Mouse (Mus musculus) forebrain, postnatal 0 days (tissue): Measurements from ENCODE around the gene Oprd1. TPM values are rescaled to one million over a fixed set of nuclear protein-coding genes. Genes with fewer than 3 reads are reported as not detected.

Experiments used
- ATAC-seq: fragments of 200-750 bp; cut with Nextera tagmentation; 2 replicates; pipeline ENCODE4 v1.8.0; 2017; ENCODE audit warnings: mild to moderate bottlenecking, moderate library complexity
- DNase-seq: peaks from one replicate; pipeline ENCODE4 v3.0.0-alpha.2; 2015
- H3K27ac ChIP-seq: fragments of 300-500 bp; sonication (generic); 2 replicates; pipeline ENCODE4 v1.5.1; 2014; ENCODE audit warnings: low read depth, mild to moderate bottlenecking, antibody characterized with exemption, low read length, moderate library complexity, mixed read lengths
- H3K27me3 ChIP-seq: fragments of 300-500 bp; sonication (generic); 2 replicates; pipeline ENCODE4 v1.6.1; 2014; ENCODE audit warnings: mild to moderate bottlenecking, low read length, mixed read lengths; ENCODE audit not compliant: insufficient read depth
- H3K36me3 ChIP-seq: fragments of 300-500 bp; sonication (generic); 2 replicates; pipeline ENCODE4 v1.6.1; 2014; ENCODE audit warnings: mild to moderate bottlenecking, moderate library complexity; ENCODE audit not compliant: insufficient read depth
- H3K4me1 ChIP-seq: fragments of 300-500 bp; sonication (generic); 2 replicates; pipeline ENCODE4 v1.6.1; 2014; ENCODE audit warnings: antibody characterized with exemption; ENCODE audit not compliant: insufficient read depth
- H3K4me2 ChIP-seq: fragments of 300-500 bp; sonication (generic); 2 replicates; pipeline ENCODE4 v1.6.1; 2014; ENCODE audit warnings: low read depth, mild to moderate bottlenecking, moderate library complexity
- H3K4me3 ChIP-seq: fragments of 300-500 bp; sonication (generic); 2 replicates; pipeline ENCODE4 v1.5.1; 2014; ENCODE audit warnings: low read depth, low read length, mixed read lengths
- H3K9ac ChIP-seq: fragments of 300-500 bp; sonication (generic); 2 replicates; pipeline ENCODE4 v1.6.1; 2014; ENCODE audit warnings: mild to moderate bottlenecking
- H3K9me3 ChIP-seq: fragments of 300-500 bp; sonication (generic); 2 replicates; pipeline ENCODE4 v1.6.1; 2016; ENCODE audit warnings: low read length
- CTCF ChIP-seq: sonication (generic); IDR thresholded peaks from 2 replicates; pipeline ENCODE4 v1.5.1; 2016; ENCODE audit warnings: antibody characterized with exemption, control low read depth, low read depth
- WGBS: fragments of 180-500 bp; shearing (Covaris S2); extraction: QIAGEN DNeasy Blood & Tissue Kit; methylation state at CpG from one replicate; pipeline ENCODE4 v1.1.7; 2014; 5-methylcytosine and 5-hydroxymethylcytosine counted together
- polyA plus RNA-seq: library from polyadenylated mRNA; unstranded; fragments of >200 nt; fragmentation: Nextera tagmentation; extraction: Ambion mirVana; gene quantifications from 2 replicates; pipeline ENCODE4 v1.2.1, GENCODE M21; 2015
- total RNA-seq: library from RNA; depleted of rRNA; stranded (reverse); fragments of >200 nt; gene quantifications from 2 replicates; pipeline ENCODE4 v1.2.3, GENCODE M21; 2014; rRNA removed

Oprd1 gene
- total and polyA plus RNA-seq, 2 experiments from 2014 or later, result 0.53 to 1.6 TPM

- DNase-seq, result no peak
- Histone ChIP-seq H3K4me3 (no peak overlapping the region), H3K27ac (no peak overlapping the region), H3K4me2 (no peak overlapping the region), H3K9me3 (no peaks in the 10 kb centered on the region), H3K27me3 (no peaks in the 10 kb centered on the region; the same call in 1 of the 2 replicates), H3K9ac (no peak overlapping the region), H3K4me1 (no peaks in the 10 kb centered on the region), H3K36me3 (no peaks in the 10 kb centered on the region)
- no peak for ATAC-seq
- no peak for TF ChIP-seq CTCF
- 88% methylated on average over 14 of the region's 14 CpGs for WGBS
Measured at GRCm38 (mm10) chr4:132067112-132067937, 77.0 kb downstream of the Oprd1 start.

- H3K4me3 ChIP-seq, result no peak overlapping the region
- no peak for DNase-seq
- no peaks in the 10 kb centered on the region; the same call in 1 of the 2 replicates for H3K27me3 ChIP-seq
- no peaks in the 10 kb centered on the region for H3K36me3 ChIP-seq
- H3K27ac ChIP-seq, result no peak overlapping the region
- H3K9ac ChIP-seq, result no peak overlapping the region
- TF ChIP-seq CTCF, result no peak
- H3K4me2 ChIP-seq, result no peak overlapping the region
- no peaks in the 10 kb centered on the region for H3K9me3 ChIP-seq
- WGBS, result 53% methylated on average over 10 of the region's 10 CpGs
- no peak for ATAC-seq
- no peaks in the 10 kb centered on the region for H3K4me1 ChIP-seq
Measured at GRCm38 (mm10) chr4:132066101-132066773, 78.0 kb downstream of the Oprd1 start.

GRCm38 (mm10) chr4:132065578-132065977 lies 78.7 kb downstream of the Oprd1 start:
- no peak overlapping the region for H3K9ac ChIP-seq
- H3K4me1 ChIP-seq, result no peaks in the 10 kb centered on the region
- H3K4me3 ChIP-seq, result no peak overlapping the region
- H3K4me2 ChIP-seq, result no peak overlapping the region
- H3K9me3 ChIP-seq, result no peaks in the 10 kb centered on the region
- no peaks in the 10 kb centered on the region; the same call in 1 of the 2 replicates for H3K27me3 ChIP-seq
- 71% methylated on average over 3 of the region's 3 CpGs for WGBS
- H3K36me3 ChIP-seq, result no peaks in the 10 kb centered on the region
- DNase-seq (no peak), ATAC-seq (no peak)
- H3K27ac ChIP-seq, result no peak overlapping the region
- no peak for TF ChIP-seq CTCF

- Histone ChIP-seq H3K4me3 (no peak overlapping the region), H3K4me1 (no peaks in the 10 kb centered on the region), H3K27me3 (no peaks in the 10 kb centered on the region; the same call in 1 of the 2 replicates), H3K36me3 (no peaks in the 10 kb centered on the region), H3K9ac (no peak overlapping the region), H3K4me2 (no peak overlapping the region), H3K9me3 (no peaks in the 10 kb centered on the region), H3K27ac (no peak overlapping the region)
- ATAC-seq (no peak), DNase-seq (no peak)
- WGBS, result 93% methylated on average over 5 of the region's 5 CpGs
- no peak for TF ChIP-seq CTCF
Measured at GRCm38 (mm10) chr4:132064550-132064949, 79.7 kb downstream of the Oprd1 start.

- 73% methylated on average over 17 of the region's 17 CpGs for WGBS
- TF ChIP-seq CTCF, result no peak
- Histone ChIP-seq H3K4me1 (no peaks in the 10 kb centered on the region), H3K27ac (no peak overlapping the region), H3K4me3 (no peak overlapping the region), H3K27me3 (no peaks in the 10 kb centered on the region; the same call in 1 of the 2 replicates), H3K36me3 (no peaks in the 10 kb centered on the region), H3K9ac (no peak overlapping the region), H3K9me3 (no peaks in the 10 kb centered on the region), H3K4me2 (no peak overlapping the region)
- DNase-seq (no peak), ATAC-seq (no peak)
Measured at GRCm38 (mm10) chr4:132062934-132063884, 81.1 kb downstream of the Oprd1 start.

- Histone ChIP-seq H3K27ac (no peak overlapping the region), H3K9me3 (no peaks in the 10 kb centered on the region), H3K4me1 (no peaks in the 10 kb centered on the region), H3K4me3 (no peak overlapping the region), H3K36me3 (no peaks in the 10 kb centered on the region), H3K9ac (no peak overlapping the region), H3K4me2 (no peak overlapping the region), H3K27me3 (no peaks in the 10 kb centered on the region; the same call in 1 of the 2 replicates)
- TF ChIP-seq CTCF, result no peak
- WGBS, result 54% methylated on average over 8 of the region's 8 CpGs
- DNase-seq, result no peak
- no peak for ATAC-seq
Measured at GRCm38 (mm10) chr4:132062289-132062688, 82.0 kb downstream of the Oprd1 start.

Other genes starting within 250 kb of the Oprd1 start
- gene Tmem200b, start 222.7 kb downstream of the Oprd1 start, total RNA-seq, result 2.5 and 2.7 TPM in 2 replicates
- 0.26 and 0.33 TPM in 2 replicates for gene Tmem200b, start 222.7 kb downstream of the Oprd1 start, polyA plus RNA-seq
- gene Gm10300, start 69.8 kb downstream of the Oprd1 start, total RNA-seq, result 0.14 TPM in 1 of 2 replicates, not detected in the other
- gene Gm10300, start 69.8 kb downstream of the Oprd1 start, polyA plus RNA-seq, result not detected in 2 replicates
- gene Epb41, start 69.2 kb downstream of the Oprd1 start, total RNA-seq, result 65.0 and 68.3 TPM in 2 replicates
- 32.4 and 36.5 TPM in 2 replicates for gene Epb41, start 69.2 kb downstream of the Oprd1 start, polyA plus RNA-seq
- 77.3 and 83.9 TPM in 2 replicates for gene Ythdf2, start 67.8 kb upstream of the Oprd1 start, total RNA-seq
- 122 and 126 TPM in 2 replicates for gene Ythdf2, start 67.8 kb upstream of the Oprd1 start, polyA plus RNA-seq
- gene Gmeb1, start 117.1 kb upstream of the Oprd1 start, total RNA-seq, result 17.1 and 21.3 TPM in 2 replicates
- gene Gmeb1, start 117.1 kb upstream of the Oprd1 start, polyA plus RNA-seq, result 18.0 and 34.0 TPM in 2 replicates
- gene Taf12, start 129.9 kb upstream of the Oprd1 start, total RNA-seq, result 8.0 and 15.2 TPM in 2 replicates
- 27.8 and 30.5 TPM in 2 replicates for gene Taf12, start 129.9 kb upstream of the Oprd1 start, polyA plus RNA-seq
- 0.71 and 1.8 TPM in 2 replicates for gene Rab42, start 158.9 kb upstream of the Oprd1 start, total RNA-seq
- 2.3 and 2.5 TPM in 2 replicates for gene Rab42, start 158.9 kb upstream of the Oprd1 start, polyA plus RNA-seq
- 57.2 and 62.1 TPM in 2 replicates for gene Trnau1ap, start 185.1 kb upstream of the Oprd1 start, total RNA-seq
- gene Trnau1ap, start 185.1 kb upstream of the Oprd1 start, polyA plus RNA-seq, result 62.1 and 75.6 TPM in 2 replicates
- 19.1 and 22.4 TPM in 2 replicates for gene Rcc1, start 209.1 kb upstream of the Oprd1 start, total RNA-seq
- gene Rcc1, start 209.1 kb upstream of the Oprd1 start, polyA plus RNA-seq, result 23.3 and 24.9 TPM in 2 replicates